Mouse (Mus musculus): ENCODE measurements around the gene Trabd2b.

- TF ChIP-seq CTCF (IDR thresholded peaks at IDR 0.05; ENCODE audit: insufficient read depth, low read depth, low read length) = no peak
- no peak for TF ChIP-seq POLR2A (IDR thresholded peaks at IDR 0.05; ENCODE audit: insufficient read depth, low read depth, low read length)
Measured at GRCm38 (mm10) chr4:114420154-114420553, 13.6 kb downstream of the Trabd2b start.
